Mouse (Mus musculus): ENCODE measurements at regions not wholly inside any gene's neighbourhood (a gene's known extent, or its start where the extent isn't known, plus 50 kb on each side); places are given as distances from the start of the nearest gene placed in this dataset.
"Not testable (repeated sequence)": the region's sequence is repeated elsewhere in the genome, so short reads cannot be mapped to it uniquely, and the experiment has no call there.

DNA sequence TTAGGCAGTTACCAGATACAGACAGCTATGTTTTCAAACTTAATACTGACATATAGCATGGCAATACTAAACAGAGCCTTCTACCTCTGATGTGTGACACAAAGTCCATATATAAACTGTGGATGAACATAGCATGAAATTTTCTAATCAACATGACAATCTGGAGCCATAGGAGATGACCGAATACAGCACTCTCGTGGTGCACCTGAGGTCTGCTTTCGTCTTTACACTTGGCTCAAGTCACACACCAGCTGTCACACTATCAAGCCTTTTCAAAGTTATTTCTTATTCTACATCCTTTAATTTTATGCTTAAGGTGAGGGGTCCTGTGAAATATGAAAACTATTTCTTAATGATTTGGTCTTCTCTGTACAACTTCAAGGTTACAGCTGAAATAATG is 120.1 kb upstream of the Kcnj3 start:
- no peak for TF ChIP-seq CTCF (conservative IDR thresholded peaks at IDR 0.05)
- H3K4me3 ChIP-seq, result no peak overlapping the region
- DNase-seq (ENCODE audit: low spot score in 2 of 2), result no peak
- H3K27ac ChIP-seq, result no peak overlapping the region

DNA sequence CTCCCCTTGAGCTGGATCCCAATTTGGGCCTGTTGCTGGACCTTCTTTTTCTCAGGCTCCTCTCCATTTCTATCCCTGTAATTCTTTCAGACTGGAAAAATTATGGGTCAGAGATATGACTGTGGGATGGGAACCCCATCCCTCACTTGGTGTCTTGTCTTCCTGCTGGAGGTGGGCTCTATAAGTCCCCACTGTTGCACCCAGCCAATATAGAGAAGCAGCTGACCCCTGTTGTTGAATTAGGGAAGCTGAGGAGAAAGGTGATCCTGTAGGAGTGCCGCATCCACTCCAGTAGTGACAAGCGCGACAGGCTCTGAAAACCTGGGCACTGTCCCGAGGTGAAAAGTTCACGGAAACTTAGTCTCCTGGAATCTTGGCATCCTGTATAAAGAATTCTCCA is 81.7 kb upstream of the Kcnj3 start:
- DNase-seq (ENCODE audit: low spot score in 2 of 2); H3K27ac ChIP-seq: not testable (repeated sequence)

More for the DNA sequence above, 81.7 kb upstream of the Kcnj3 start:
- H3K4me3 ChIP-seq, result not testable (repeated sequence)
